Mouse (Mus musculus) bone marrow, adult 2 months (tissue): ENCODE results near the gene Qsox2. TPM values are rescaled to one million over a fixed set of nuclear protein-coding genes. Genes with fewer than 3 reads are reported as not detected.

Experiments used
- H3K27ac ChIP-seq: fragments of 200-500 bp; 2 replicates; pipeline ENCODE4 v1.5.1; 2012; ENCODE audit warnings: low read depth, mild to moderate bottlenecking, control low read depth, inconsistent platforms, low read length; ENCODE audit not compliant: control insufficient read depth, poor library complexity, insufficient read depth
- H3K4me1 ChIP-seq: fragments of 200-500 bp; 2 replicates; pipeline ENCODE4 v1.6.1; 2011; ENCODE audit warnings: low read length; ENCODE audit not compliant: control insufficient read depth, insufficient read depth
- H3K4me3 ChIP-seq: fragments of 200-500 bp; replicated peaks from 2 replicates; pipeline ENCODE3; 2011; ENCODE audit warnings: mild to moderate bottlenecking, low read depth, low read length, control low read depth; ENCODE audit not compliant: control insufficient read depth
- CTCF ChIP-seq: fragments of 200-500 bp; IDR thresholded peaks from 2 replicates; pipeline ENCODE4 v1.5.1; 2011; ENCODE audit warnings: low read length, control low read depth; ENCODE audit not compliant: control insufficient read depth, insufficient read depth
- POLR2A ChIP-seq: fragments of 200-500 bp; IDR thresholded peaks from 2 replicates; pipeline ENCODE4 v1.6.1; 2011; ENCODE audit warnings: low read depth, mild to moderate bottlenecking, control low read depth, low read length, borderline replicate concordance; ENCODE audit not compliant: control insufficient read depth
- WGBS: fragments of 180-500 bp; shearing (Covaris S2); methylation state at CpG from one replicate; pipeline ENCODE4 v1.1.7; 2018; 5-methylcytosine and 5-hydroxymethylcytosine counted together
- polyA plus RNA-seq: library from polyadenylated mRNA; stranded (reverse); fragments of >200 nt; gene quantifications from 2 replicates; pipeline ENCODE4 v1.2.4, GENCODE M21; 2011; ENCODE audit warnings: low replicate concordance; ENCODE audit not compliant: missing spikeins, insufficient read depth, insufficient read length

Qsox2 gene
- polyA plus RNA-seq, 1 experiment: 2.2 TPM

DNA sequence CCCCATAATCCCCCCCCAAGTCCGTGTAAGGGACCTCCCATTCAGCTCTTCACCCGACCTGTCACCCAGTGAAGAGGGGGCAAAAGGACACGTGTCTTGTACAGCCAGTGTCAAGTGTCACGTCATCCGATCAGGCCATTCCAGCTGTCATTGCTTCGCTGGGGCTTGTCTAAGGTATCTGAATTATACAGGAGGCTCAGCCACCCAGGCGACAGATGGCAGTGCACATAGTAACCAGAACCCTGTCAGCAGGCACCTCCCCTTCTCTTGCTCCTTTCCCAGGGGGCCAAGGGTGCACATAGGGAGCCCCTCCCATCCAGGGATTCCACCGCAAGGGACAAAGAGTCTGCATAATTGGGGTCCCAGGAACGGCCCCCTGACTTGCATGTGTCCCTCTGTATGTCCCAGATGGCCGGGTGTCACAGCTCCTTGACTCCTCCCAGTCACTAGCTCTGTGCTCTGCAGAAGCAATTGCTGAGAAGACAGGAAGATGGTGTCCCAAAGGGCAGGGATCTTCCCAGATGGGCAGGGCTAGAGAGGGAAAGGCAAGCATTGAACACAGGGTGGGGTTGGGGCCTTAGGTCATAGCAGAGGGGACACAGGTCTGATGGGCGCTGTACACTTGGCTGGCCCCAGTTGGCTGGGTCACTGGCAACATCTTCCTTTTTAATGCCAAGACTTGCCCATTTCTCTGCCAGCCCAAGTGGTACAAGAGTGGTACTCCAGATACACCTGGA, 68.3 kb downstream of the Qsox2 start:
- Histone ChIP-seq H3K4me1 (no peaks in the 10 kb centered on the region), H3K27ac (no peak overlapping the region), H3K4me3 (no peak overlapping the region)
- WGBS: 62% methylated on average over 11 of the region's 11 CpGs
- no peak for TF ChIP-seq CTCF
- no peak for TF ChIP-seq POLR2A

DNA sequence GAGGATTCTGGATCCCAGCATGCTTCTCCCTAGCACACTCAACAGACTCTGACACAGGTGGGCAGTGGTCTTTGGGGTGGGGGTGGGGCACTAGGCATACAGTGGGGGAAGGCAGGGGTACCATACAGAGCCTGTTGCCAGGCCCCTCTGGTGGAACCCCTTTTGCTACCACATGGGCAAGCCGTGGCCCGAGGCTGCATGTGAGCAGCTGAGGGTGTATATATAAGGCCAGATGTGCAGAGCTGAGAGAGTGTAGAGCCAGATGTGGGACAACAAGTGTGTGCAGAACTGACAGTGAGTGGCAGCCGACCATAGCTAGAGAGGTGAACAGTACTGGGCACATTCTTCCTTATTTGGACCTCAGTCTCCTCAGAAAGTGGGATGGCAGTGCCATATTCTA, 70.4 kb downstream of the Qsox2 start:
- no peak overlapping the region for H3K27ac ChIP-seq
- H3K4me3 ChIP-seq: no peak overlapping the region
- TF ChIP-seq POLR2A: no peak
- TF ChIP-seq CTCF: no peak
- H3K4me1 ChIP-seq: no peaks in the 10 kb centered on the region
- 82% methylated on average over 3 of the region's 3 CpGs for WGBS

Other genes starting within 250 kb of the Qsox2 start
- 452 and 465 TPM in 2 replicates for gene Ubac1, start 215.8 kb downstream of the Qsox2 start, polyA plus RNA-seq
- 4.0 and 5.8 TPM in 2 replicates for gene Nacc2, start 114.3 kb downstream of the Qsox2 start, polyA plus RNA-seq
- gene Lhx3, start 29.2 kb downstream of the Qsox2 start, polyA plus RNA-seq: not detected in 2 replicates
- 0.20 TPM in 1 of 2 replicates, not detected in the other for gene Ccdc187, start 57.0 kb upstream of the Qsox2 start, polyA plus RNA-seq
- 6.1 and 10.0 TPM in 2 replicates for gene Gpsm1, start 78.0 kb upstream of the Qsox2 start, polyA plus RNA-seq
- 4.0 and 6.9 TPM in 2 replicates for gene Dnlz, start 114.6 kb upstream of the Qsox2 start, polyA plus RNA-seq
- 67.0 and 199 TPM in 2 replicates for gene Card9, start 123.4 kb upstream of the Qsox2 start, polyA plus RNA-seq
- gene Snapc4, start 143.1 kb upstream of the Qsox2 start, polyA plus RNA-seq: 25.2 and 42.6 TPM in 2 replicates
- gene Entr1, start 151.8 kb upstream of the Qsox2 start, polyA plus RNA-seq: 56.8 and 78.4 TPM in 2 replicates
- gene Pmpca, start 151.8 kb upstream of the Qsox2 start, polyA plus RNA-seq: 25.5 and 34.2 TPM in 2 replicates
- 10.7 and 21.5 TPM in 2 replicates for gene Inpp5e, start 171.7 kb upstream of the Qsox2 start, polyA plus RNA-seq
- 5.8 and 30.1 TPM in 2 replicates for gene Sec16a, start 207.7 kb upstream of the Qsox2 start, polyA plus RNA-seq